Mouse (Mus musculus) embryonic fibroblast, embryonic 13.5 days (primary cell): Measurements from ENCODE around the gene Sp7. TPM values are rescaled to one million over a fixed set of nuclear protein-coding genes. Genes with fewer than 3 reads are reported as not detected.

Source experiments
- H3K27ac ChIP-seq: 2 replicates; pipeline ENCODE4 v1.5.1; 2012; ENCODE audit warnings: low read length, control low read depth, inconsistent platforms; ENCODE audit not compliant: insufficient read depth
- H3K4me1 ChIP-seq: 2 replicates; pipeline ENCODE4 v1.6.1; 2011; ENCODE audit warnings: low read length; ENCODE audit not compliant: control insufficient read depth, insufficient read depth
- H3K4me3 ChIP-seq: 2 replicates; pipeline ENCODE4 v1.5.1; 2011; ENCODE audit warnings: mild to moderate bottlenecking, control low read depth, low read length; ENCODE audit not compliant: insufficient read depth
- CTCF ChIP-seq: IDR thresholded peaks from 2 replicates; pipeline ENCODE4 v1.5.1; 2011; ENCODE audit warnings: mild to moderate bottlenecking, control low read depth, low read length, moderate library complexity, borderline replicate concordance; ENCODE audit not compliant: insufficient read depth
- POLR2A ChIP-seq: IDR thresholded peaks from 2 replicates; pipeline ENCODE4 v1.6.1; 2011; ENCODE audit warnings: low read depth, mild to moderate bottlenecking, control low read depth, low read length, moderate library complexity
- polyA plus RNA-seq: library from polyadenylated mRNA; stranded (reverse); fragments of >200 nt; gene quantifications from 2 replicates; pipeline ENCODE4 v1.2.4, GENCODE M21; 2011; ENCODE audit warnings: low read depth; ENCODE audit not compliant: missing spikeins, insufficient read length

The Sp7 gene
- polyA plus RNA-seq, 1 experiment = 1.1 TPM

- Histone ChIP-seq H3K27ac (no peak overlapping the region), H3K4me1 (no peaks in the 10 kb centered on the region)
- no peak for TF ChIP-seq POLR2A
- TF ChIP-seq CTCF = no peak
Measured at GRCm38 (mm10) chr15:102326892-102327291, 40.1 kb downstream of the Sp7 start.

GRCm38 (mm10) chr15:102326022-102326576, 40.9 kb downstream of the Sp7 start, which contains the start of gene Pfdn5:
TSS of gene Pfdn5 (plus strand) at chr15:102326116.
- Histone ChIP-seq H3K4me3 (peak within 1 kb of the TSS; percentile 86), H3K4me1 (no peaks in the 10 kb centered on the region), H3K27ac (peak within 1 kb of the TSS; percentile 73; the same call in 1 of the 2 replicates)
- TF ChIP-seq POLR2A (peak; percentile 70), CTCF (no peak)

More at GRCm38 (mm10) chr15:102326892-102327291, 40.1 kb downstream of the Sp7 start:
- peak overlapping the region; percentile 86 for H3K4me3 ChIP-seq

- TF ChIP-seq CTCF = no peak
- no peak for TF ChIP-seq POLR2A
- H3K4me3 ChIP-seq = no peak overlapping the region
- H3K27ac ChIP-seq = no peak overlapping the region; the same call in 1 of the 2 replicates
- no peaks in the 10 kb centered on the region for H3K4me1 ChIP-seq
Measured at GRCm38 (mm10) chr15:102324654-102325473, 42.1 kb downstream of the Sp7 start.

- no peak for TF ChIP-seq POLR2A
- TF ChIP-seq CTCF = peak; percentile 74; the same call in 1 of the 2 replicates
- Histone ChIP-seq H3K4me1 (no peaks in the 10 kb centered on the region), H3K4me3 (no peak overlapping the region)
Measured at GRCm38 (mm10) chr15:102316263-102316662, 50.7 kb downstream of the Sp7 start.

GRCm38 (mm10) chr15:102315292-102315691, 51.7 kb downstream of the Sp7 start:
- H3K4me3 ChIP-seq = no peak overlapping the region
- H3K4me1 ChIP-seq = no peaks in the 10 kb centered on the region
- no peak overlapping the region for H3K27ac ChIP-seq
- no peak for TF ChIP-seq POLR2A
- TF ChIP-seq CTCF = no peak

More at GRCm38 (mm10) chr15:102316263-102316662, 50.7 kb downstream of the Sp7 start:
- H3K27ac ChIP-seq = no peak overlapping the region

GRCm38 (mm10) chr15:102311489-102311888, 55.5 kb downstream of the Sp7 start:
- H3K4me1 ChIP-seq = no peaks in the 10 kb centered on the region
- H3K27ac ChIP-seq = no peak overlapping the region
- no peak for TF ChIP-seq POLR2A
- TF ChIP-seq CTCF = no peak
- H3K4me3 ChIP-seq = no peak overlapping the region

- H3K4me1 ChIP-seq = no peaks in the 10 kb centered on the region
- no peak overlapping the region for H3K27ac ChIP-seq
- H3K4me3 ChIP-seq = no peak overlapping the region
- TF ChIP-seq CTCF (no peak), POLR2A (no peak)
Measured at GRCm38 (mm10) chr15:102310074-102310845, 56.7 kb downstream of the Sp7 start.

- H3K27ac ChIP-seq = no peak overlapping the region
- no peak overlapping the region for H3K4me3 ChIP-seq
- H3K4me1 ChIP-seq = no peaks in the 10 kb centered on the region
- TF ChIP-seq POLR2A (no peak), CTCF (no peak)
Measured at GRCm38 (mm10) chr15:102308717-102309116, 58.3 kb downstream of the Sp7 start.

Other genes starting within 250 kb of the Sp7 start
- 35.5 and 36.0 TPM in 2 replicates for gene Spryd3, start 230.9 kb downstream of the Sp7 start, polyA plus RNA-seq
- gene Igfbp6, start 222.8 kb downstream of the Sp7 start, polyA plus RNA-seq = 43.0 and 55.0 TPM in 2 replicates
- gene Soat2, start 216.7 kb downstream of the Sp7 start, polyA plus RNA-seq = 1.3 and 2.6 TPM in 2 replicates
- gene Zfp740, start 163.9 kb downstream of the Sp7 start, polyA plus RNA-seq = 40.9 and 49.5 TPM in 2 replicates
- 36.5 and 42.7 TPM in 2 replicates for gene Csad, start 162.5 kb downstream of the Sp7 start, polyA plus RNA-seq
- gene Itgb7, start 135.2 kb downstream of the Sp7 start, polyA plus RNA-seq = 0.51 TPM in 1 of 2 replicates, not detected in the other
- gene Rarg, start 109.7 kb downstream of the Sp7 start, polyA plus RNA-seq = 70.6 and 91.2 TPM in 2 replicates
- gene Gm9918, start 96.6 kb downstream of the Sp7 start, polyA plus RNA-seq = 0.30 TPM in 1 of 2 replicates, not detected in the other
- gene Mfsd5, start 87.7 kb downstream of the Sp7 start, polyA plus RNA-seq = 47.3 and 55.8 TPM in 2 replicates
- gene Espl1, start 70.9 kb downstream of the Sp7 start, polyA plus RNA-seq = 14.5 and 20.1 TPM in 2 replicates
- gene Pfdn5, start 41.1 kb downstream of the Sp7 start, polyA plus RNA-seq = 239 and 257 TPM in 2 replicates
- 35.7 and 42.8 TPM in 2 replicates for gene Myg1, start 35.5 kb downstream of the Sp7 start, polyA plus RNA-seq
- 107 and 109 TPM in 2 replicates for gene Aaas, start 16.4 kb downstream of the Sp7 start, polyA plus RNA-seq
- 42.6 and 51.9 TPM in 2 replicates for gene Sp1, start 39.0 kb upstream of the Sp7 start, polyA plus RNA-seq
- gene Amhr2, start 78.2 kb upstream of the Sp7 start, polyA plus RNA-seq = not detected in 2 replicates
- gene Prr13, start 91.8 kb upstream of the Sp7 start, polyA plus RNA-seq = 127 and 155 TPM in 2 replicates
- 653 and 702 TPM in 2 replicates for gene Pcbp2, start 103.4 kb upstream of the Sp7 start, polyA plus RNA-seq
- not detected in 2 replicates for gene Gm10337, start 136.5 kb upstream of the Sp7 start, polyA plus RNA-seq
- gene Map3k12, start 149.9 kb upstream of the Sp7 start, polyA plus RNA-seq = 19.1 and 20.9 TPM in 2 replicates
- gene Tarbp2, start 151.0 kb upstream of the Sp7 start, polyA plus RNA-seq = 39.5 and 44.5 TPM in 2 replicates
- gene Npff, start 157.8 kb upstream of the Sp7 start, polyA plus RNA-seq = 1.2 and 1.4 TPM in 2 replicates